Mouse (Mus musculus) embryonic facial prominence, embryonic 14.5 days (tissue): ENCODE data around the gene Rnf113a2. TPM values are rescaled to one million over a fixed set of nuclear protein-coding genes. Genes with fewer than 3 reads are reported as not detected.

ENCODE experiments used
- ATAC-seq: fragments of 200-750 bp; cut with Nextera tagmentation; 2 replicates; pipeline ENCODE4 v1.8.0; 2017; ENCODE audit warnings: low read depth, moderate number of reproducible peaks, moderate TSS enrichment
- DNase-seq: peaks from one replicate; pipeline ENCODE4 v3.0.0-alpha.2; 2015; ENCODE audit warnings: low spot score
- H3K27ac ChIP-seq: fragments of 300-500 bp; sonication (generic); replicated peaks from 2 replicates; pipeline ENCODE4 v1.5.1; 2014; ENCODE audit warnings: low read depth, mild to moderate bottlenecking, low read length, moderate library complexity
- H3K27me3 ChIP-seq: fragments of 300-500 bp; sonication (generic); replicated peaks from 2 replicates; pipeline ENCODE4 v1.6.1; 2014; ENCODE audit warnings: low read length; ENCODE audit not compliant: control insufficient read depth, insufficient read depth
- H3K36me3 ChIP-seq: fragments of 300-500 bp; sonication (generic); 2 replicates; pipeline ENCODE4 v1.6.1; 2014; ENCODE audit warnings: low read length, mixed read lengths; ENCODE audit not compliant: control insufficient read depth, insufficient read depth
- H3K4me1 ChIP-seq: fragments of 300-500 bp; sonication (generic); 2 replicates; pipeline ENCODE4 v1.6.1; 2014; ENCODE audit warnings: antibody characterized with exemption, low read length; ENCODE audit not compliant: control insufficient read depth, insufficient read depth
- H3K4me2 ChIP-seq: fragments of 300-500 bp; sonication (generic); 2 replicates; pipeline ENCODE4 v1.6.1; 2014; ENCODE audit warnings: low read depth, mild to moderate bottlenecking, low read length, moderate library complexity, mixed read lengths
- H3K4me3 ChIP-seq: fragments of 300-500 bp; sonication (generic); 2 replicates; pipeline ENCODE4 v1.5.1; 2014; ENCODE audit warnings: low read depth, mild to moderate bottlenecking, low read length
- H3K9ac ChIP-seq: fragments of 300-500 bp; sonication (generic); 2 replicates; pipeline ENCODE4 v1.6.1; 2014; ENCODE audit warnings: low read depth, mild to moderate bottlenecking, low read length, moderate library complexity, mixed read lengths
- H3K9me3 ChIP-seq: fragments of 300-500 bp; sonication (generic); 2 replicates; pipeline ENCODE4 v1.6.1; 2016; ENCODE audit warnings: low read length; ENCODE audit not compliant: control insufficient read depth
- WGBS: fragments of 180-500 bp; shearing (Covaris S2); extraction: QIAGEN DNeasy Blood & Tissue Kit; methylation state at CpG from one replicate; pipeline ENCODE4 v1.1.7; 2014; 5-methylcytosine and 5-hydroxymethylcytosine counted together
- polyA plus RNA-seq: library from polyadenylated mRNA; unstranded; fragments of >200 nt; fragmentation: Nextera tagmentation; extraction: Ambion mirVana; gene quantifications from 2 replicates; pipeline ENCODE4 v1.2.1, GENCODE M21; 2014

The Rnf113a2 gene
- polyA plus RNA-seq, 1 experiment from 2014 or later, result 22.5 TPM

DNA sequence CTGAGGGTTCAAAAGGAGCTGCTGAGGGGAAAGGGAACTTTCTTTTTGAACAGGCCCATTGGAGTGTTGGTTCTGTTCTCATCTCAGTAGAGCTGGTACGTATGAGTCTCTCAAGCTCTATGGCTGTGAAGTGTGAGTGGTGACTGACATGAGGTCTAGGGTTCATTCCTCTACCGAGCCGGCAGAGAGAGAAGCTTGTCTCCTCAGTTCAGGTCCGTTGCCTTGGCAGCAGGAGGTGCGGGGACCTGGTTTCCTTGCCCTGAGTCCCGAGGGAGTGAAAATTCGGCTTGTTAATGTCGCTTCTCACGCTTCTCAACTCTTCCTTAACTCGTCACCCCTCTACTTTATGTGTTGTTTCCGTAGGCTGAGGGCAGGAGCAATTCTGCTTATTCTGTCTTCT, 34.8 kb downstream of the Rnf113a2 start:
- peak overlapping the region; percentile 49 for H3K27ac ChIP-seq
- DNase-seq, result peak; percentile 4
- WGBS, result under 1% methylated on average over 11 of the region's 11 CpGs

DNA sequence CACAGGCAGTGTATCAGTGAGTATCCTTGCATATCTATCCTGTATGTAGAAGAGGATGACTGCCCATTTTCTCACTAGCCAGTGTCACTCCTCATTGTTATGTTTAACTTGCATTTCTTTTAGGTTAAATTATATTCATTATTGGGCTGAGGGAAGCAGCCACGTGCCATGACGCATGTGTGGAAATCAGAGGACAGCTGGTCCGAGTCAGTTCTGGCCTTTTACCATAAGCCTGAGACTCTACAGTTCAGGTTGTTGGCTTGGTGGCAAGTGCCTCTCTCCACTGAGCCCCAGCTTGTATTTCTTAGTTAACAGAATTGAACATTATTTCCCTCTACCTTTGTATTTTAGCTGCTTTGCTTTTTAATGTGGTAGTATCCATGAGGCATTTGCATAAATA, 39.9 kb downstream of the Rnf113a2 start:
- no peak overlapping the region for H3K4me2 ChIP-seq
- no peak overlapping the region for H3K27ac ChIP-seq
- ATAC-seq (no peak), DNase-seq (no peak)
- H3K36me3 ChIP-seq, result peaks cover 34% of the 10 kb centered on the region
- no peak overlapping the region for H3K4me3 ChIP-seq
- no peak overlapping the region for H3K9ac ChIP-seq
- 92% methylated on average over 3 of the region's 3 CpGs for WGBS
- no peaks in the 10 kb centered on the region for H3K27me3 ChIP-seq
- no peaks in the 10 kb centered on the region for H3K9me3 ChIP-seq
- H3K4me1 ChIP-seq, result no peaks in the 10 kb centered on the region; the same call in 1 of the 2 replicates

More for the DNA sequence above, 34.8 kb downstream of the Rnf113a2 start:
- no peak for ATAC-seq
- peak overlapping the region; percentile 72 for H3K4me2 ChIP-seq
- H3K27me3 ChIP-seq, result no peaks in the 10 kb centered on the region
- H3K9me3 ChIP-seq, result no peaks in the 10 kb centered on the region
- H3K4me3 ChIP-seq, result peak overlapping the region; percentile 62
- H3K9ac ChIP-seq, result peak overlapping the region; percentile 71
- no peaks in the 10 kb centered on the region; the same call in 1 of the 2 replicates for H3K4me1 ChIP-seq
- no peaks in the 10 kb centered on the region for H3K36me3 ChIP-seq

DNA sequence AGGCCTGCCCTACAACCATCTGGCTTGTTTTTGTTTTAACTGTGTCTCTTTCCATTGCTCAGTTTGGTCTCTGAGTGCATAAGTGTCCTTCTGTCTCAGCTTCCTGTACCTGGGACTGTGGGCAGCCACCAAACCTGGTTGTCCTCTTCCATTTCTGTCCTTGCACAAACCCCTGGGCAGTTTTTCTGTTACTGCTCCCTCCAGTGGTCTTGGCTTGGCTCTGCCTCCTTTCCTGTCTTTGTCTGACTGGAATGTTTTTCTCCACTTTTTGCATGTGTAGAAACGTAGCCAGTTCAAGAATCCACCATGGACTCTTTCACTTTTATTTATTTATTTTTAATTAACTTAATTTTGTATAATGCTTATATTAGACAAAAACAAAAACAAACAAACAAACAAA, 42.8 kb downstream of the Rnf113a2 start:
- 67% methylated on average over 1 of the region's 1 CpGs for WGBS
- no peak for DNase-seq

GRCm38 (mm10) chr12:84461416-84461815, 44.4 kb downstream of the Rnf113a2 start:
- Histone ChIP-seq H3K9me3 (no peaks in the 10 kb centered on the region), H3K4me3 (no peak overlapping the region), H3K27ac (no peak overlapping the region), H3K9ac (no peak overlapping the region), H3K27me3 (no peaks in the 10 kb centered on the region), H3K36me3 (peaks cover 62% of the 10 kb centered on the region), H3K4me1 (no peaks in the 10 kb centered on the region), H3K4me2 (no peak overlapping the region)
- 90% methylated on average over 5 of the region's 5 CpGs for WGBS
- ATAC-seq, result no peak
- DNase-seq, result no peak

More for the DNA sequence above, 42.8 kb downstream of the Rnf113a2 start:
- H3K9ac ChIP-seq, result no peak overlapping the region
- H3K4me2 ChIP-seq, result no peak overlapping the region
- H3K9me3 ChIP-seq, result no peaks in the 10 kb centered on the region
- H3K4me3 ChIP-seq, result no peak overlapping the region
- H3K27me3 ChIP-seq, result no peaks in the 10 kb centered on the region
- no peak overlapping the region for H3K27ac ChIP-seq
- ATAC-seq, result no peak
- no peaks in the 10 kb centered on the region for H3K4me1 ChIP-seq
- peaks cover 59% of the 10 kb centered on the region for H3K36me3 ChIP-seq

GRCm38 (mm10) chr12:84462856-84463255, 45.9 kb downstream of the Rnf113a2 start:
- 90% methylated on average over 3 of the region's 3 CpGs for WGBS
- Histone ChIP-seq H3K4me2 (no peak overlapping the region), H3K9ac (no peak overlapping the region), H3K4me1 (no peaks in the 10 kb centered on the region), H3K27ac (no peak overlapping the region), H3K9me3 (no peaks in the 10 kb centered on the region), H3K36me3 (peaks cover 60% of the 10 kb centered on the region), H3K27me3 (no peaks in the 10 kb centered on the region), H3K4me3 (no peak overlapping the region)
- DNase-seq, result no peak
- no peak for ATAC-seq

Other genes with a start within 250 kb of the Rnf113a2 start
- 9.4 and 9.8 TPM in 2 replicates for gene Elmsan1, start 198.3 kb upstream of the Rnf113a2 start, polyA plus RNA-seq
- 18.8 and 22.5 TPM in 2 replicates for gene Ptgr2, start 132.0 kb upstream of the Rnf113a2 start, polyA plus RNA-seq
- 64.7 and 69.9 TPM in 2 replicates for gene Zfp410, start 100.3 kb upstream of the Rnf113a2 start, polyA plus RNA-seq
- gene Coq6, start 55.5 kb upstream of the Rnf113a2 start, polyA plus RNA-seq, result 34.0 and 41.1 TPM in 2 replicates
- gene Fam161b, start 55.4 kb upstream of the Rnf113a2 start, polyA plus RNA-seq, result 2.5 and 2.6 TPM in 2 replicates
- gene Entpd5, start 8.2 kb upstream of the Rnf113a2 start, polyA plus RNA-seq, result 19.0 and 20.1 TPM in 2 replicates
- 1.5 and 2.1 TPM in 2 replicates for gene Bbof1, start 8.1 kb upstream of the Rnf113a2 start, polyA plus RNA-seq
- 37.4 and 38.7 TPM in 2 replicates for gene Aldh6a1, start 33.8 kb downstream of the Rnf113a2 start, polyA plus RNA-seq
- 20.2 and 21.8 TPM in 2 replicates for gene Lin52, start 34.2 kb downstream of the Rnf113a2 start, polyA plus RNA-seq
- gene Vsx2, start 152.6 kb downstream of the Rnf113a2 start, polyA plus RNA-seq, result 0.10 and 0.43 TPM in 2 replicates
- 6.9 and 10.2 TPM in 2 replicates for gene Abcd4, start 200.2 kb downstream of the Rnf113a2 start, polyA plus RNA-seq
- not detected in 2 replicates for gene Vrtn, start 223.8 kb downstream of the Rnf113a2 start, polyA plus RNA-seq